Mouse (Mus musculus): ENCODE measurements around the gene Tssk1. TPM values are rescaled to one million over a fixed set of nuclear protein-coding genes. Genes with fewer than 3 reads are reported as not detected.

Gene Tssk1
- polyA plus RNA-seq (2012; rRNA removed) (0.01 and 0.04 TPM in 2 replicates), polyA plus RNA-seq (2014; fragmentation: Nextera tagmentation; extraction: Ambion mirVana) (0.07 TPM in 1 of 2 replicates, not detected in the other)

DNA sequence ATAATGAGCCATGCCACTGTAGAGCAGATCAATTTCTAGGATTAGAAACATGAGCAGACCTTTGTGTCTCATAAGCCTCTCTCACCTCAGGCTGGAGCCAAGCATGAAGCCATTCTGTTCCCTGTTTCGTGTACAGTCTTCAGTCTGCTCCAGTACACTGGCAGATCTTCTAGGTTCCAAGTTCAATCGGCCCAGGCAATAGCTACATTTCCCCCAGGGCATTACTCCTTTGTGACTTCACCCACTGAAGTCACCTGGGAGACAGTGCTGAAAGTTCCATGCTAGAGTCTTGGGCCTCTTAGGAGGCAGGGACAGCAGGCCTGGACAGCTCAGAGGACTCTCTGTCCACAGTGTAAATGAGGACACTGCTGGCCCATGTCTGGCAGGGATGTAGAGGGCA lies at the start of gene Tssk1:
TSS of gene Tssk1 (plus strand) at position 301 of the 400 bp plus-strand sequence.
- Histone ChIP-seq H3K36me3 (ENCODE audit: control insufficient read depth, insufficient read depth, low read length) (peaks cover 11% of the 10 kb centered on the region; the same call in 1 of the 2 replicates), H3K9ac (ENCODE audit: low read depth, low read length, severe bottlenecking) (no peak within 1 kb of the TSS), H3K9me3 (ENCODE audit: control insufficient read depth, low read length) (no peaks in the 10 kb centered on the region), H3K4me3 (replicated peaks; ENCODE audit: low read length) (no peak within 1 kb of the TSS), H3K27me3 (ENCODE audit: control insufficient read depth, insufficient read depth, low read length) (no peaks in the 10 kb centered on the region), H3K4me2 (replicated peaks; ENCODE audit: low read depth, low read length, severe bottlenecking) (no peak within 1 kb of the TSS), H3K4me1 (ENCODE audit: control insufficient read depth, insufficient read depth, low read length) (peaks cover 17% of the 10 kb centered on the region), H3K27ac (replicated peaks; ENCODE audit: low read depth, low read length) (no peak within 1 kb of the TSS)
- 85% methylated on average over 2 of the region's 2 CpGs for WGBS
- ATAC-seq (ENCODE audit: low FRiP score, low read depth) (no peak), DNase-seq (ENCODE audit: low spot score) (no peak)
- TF ChIP-seq POLR2A (IDR thresholded peaks at IDR 0.05; ENCODE audit: borderline replicate concordance, extremely low read depth, insufficient read depth, insufficient read length), result no peak

DNA sequence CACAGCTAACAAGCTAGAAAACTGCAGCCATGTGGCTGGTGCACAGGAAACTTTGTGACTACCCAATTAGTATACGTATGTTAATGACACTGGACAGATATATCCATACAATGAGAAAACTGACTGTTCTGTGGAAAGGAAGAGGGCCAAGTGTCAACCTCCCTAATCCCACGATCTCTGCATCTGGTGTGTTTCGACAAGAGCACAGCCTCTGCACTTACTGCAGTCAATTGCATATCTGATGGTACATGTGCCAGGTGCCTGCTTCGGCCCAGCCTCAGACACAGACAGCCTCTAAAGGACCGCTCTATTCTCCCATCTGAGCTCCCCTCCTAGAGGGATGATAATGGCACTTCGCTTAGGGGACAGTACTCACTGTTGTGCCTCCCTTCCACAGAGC lies 45.6 kb upstream of the Tssk1 start:
- ATAC-seq (ENCODE audit: low FRiP score, low read depth), result no peak

DNA sequence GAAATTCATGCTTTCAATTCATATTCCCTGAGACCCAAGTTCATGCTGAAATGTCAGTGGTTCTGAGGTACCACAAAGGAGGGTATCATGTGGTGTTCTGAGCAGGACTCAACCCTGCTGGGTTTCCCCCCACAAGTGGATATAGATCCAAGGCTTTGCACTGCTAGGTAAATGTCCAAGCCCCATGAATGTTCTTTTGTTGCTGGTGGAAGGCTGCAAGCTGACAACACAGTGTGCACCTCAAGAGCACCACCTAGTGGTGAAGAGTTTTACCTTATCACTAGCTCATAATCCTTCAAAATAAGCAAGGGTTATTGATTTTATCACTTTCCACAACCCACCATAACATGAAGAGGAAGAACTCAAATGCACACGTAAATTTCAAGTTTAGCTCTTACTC lies 45.1 kb upstream of the Tssk1 start:
- Histone ChIP-seq H3K4me3 (replicated peaks; ENCODE audit: low read length) (no peak overlapping the region), H3K4me2 (replicated peaks; ENCODE audit: low read depth, low read length, severe bottlenecking) (no peak overlapping the region), H3K27ac (replicated peaks; ENCODE audit: low read depth, low read length) (no peak overlapping the region), H3K9ac (ENCODE audit: low read depth, low read length, severe bottlenecking) (no peak overlapping the region), H3K27me3 (ENCODE audit: control insufficient read depth, insufficient read depth, low read length) (no peaks in the 10 kb centered on the region), H3K4me1 (ENCODE audit: control insufficient read depth, insufficient read depth, low read length) (no peaks in the 10 kb centered on the region), H3K9me3 (ENCODE audit: control insufficient read depth, low read length) (no peaks in the 10 kb centered on the region), H3K36me3 (ENCODE audit: control insufficient read depth, insufficient read depth, low read length) (peaks cover 91% of the 10 kb centered on the region)
- no peak for TF ChIP-seq POLR2A (IDR thresholded peaks at IDR 0.05; ENCODE audit: borderline replicate concordance, extremely low read depth, insufficient read depth, insufficient read length)
- peak; percentile 93 for DNase-seq (ENCODE audit: low spot score)
- 24% methylated on average over 1 of the region's 1 CpGs for WGBS
- ATAC-seq (ENCODE audit: low FRiP score, low read depth), result peak; percentile 50; the same call in 1 of the 2 replicates

More for the DNA sequence above, 45.6 kb upstream of the Tssk1 start:
- Histone ChIP-seq H3K9ac (ENCODE audit: low read depth, low read length, severe bottlenecking) (no peak overlapping the region), H3K27ac (replicated peaks; ENCODE audit: low read depth, low read length) (no peak overlapping the region), H3K4me1 (ENCODE audit: control insufficient read depth, insufficient read depth, low read length) (no peaks in the 10 kb centered on the region), H3K4me3 (replicated peaks; ENCODE audit: low read length) (no peak overlapping the region), H3K9me3 (ENCODE audit: control insufficient read depth, low read length) (no peaks in the 10 kb centered on the region), H3K36me3 (ENCODE audit: control insufficient read depth, insufficient read depth, low read length) (peaks cover 92% of the 10 kb centered on the region), H3K27me3 (ENCODE audit: control insufficient read depth, insufficient read depth, low read length) (no peaks in the 10 kb centered on the region), H3K4me2 (replicated peaks; ENCODE audit: low read depth, low read length, severe bottlenecking) (no peak overlapping the region)
- TF ChIP-seq POLR2A (IDR thresholded peaks at IDR 0.05; ENCODE audit: borderline replicate concordance, extremely low read depth, insufficient read depth, insufficient read length), result no peak
- 96% methylated on average over 6 of the region's 6 CpGs for WGBS
- DNase-seq (ENCODE audit: low spot score), result no peak

DNA sequence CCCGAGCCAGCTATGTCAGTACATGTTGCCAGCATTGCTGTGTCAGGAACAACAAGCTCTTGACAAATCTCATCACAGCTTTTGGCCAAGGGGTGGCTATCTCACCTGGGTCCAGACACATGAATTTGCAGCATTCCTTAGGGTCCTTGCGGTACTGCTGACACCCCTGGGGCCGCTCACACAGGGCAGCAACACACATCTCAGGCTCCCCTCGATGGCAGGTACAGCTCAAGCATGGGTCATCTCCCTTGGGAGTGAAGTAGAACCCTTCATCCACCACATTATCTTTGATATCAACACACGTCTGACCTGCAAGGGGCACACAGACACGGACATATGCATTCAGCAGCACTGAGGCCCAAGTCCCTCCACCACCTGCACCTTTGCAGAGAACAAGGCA lies 44.5 kb upstream of the Tssk1 start:
- H3K4me2 ChIP-seq (replicated peaks; ENCODE audit: low read depth, low read length, severe bottlenecking), result no peak overlapping the region
- no peaks in the 10 kb centered on the region for H3K27me3 ChIP-seq (ENCODE audit: control insufficient read depth, insufficient read depth, low read length)
- H3K4me3 ChIP-seq (replicated peaks; ENCODE audit: low read length), result no peak overlapping the region
- H3K4me1 ChIP-seq (ENCODE audit: control insufficient read depth, insufficient read depth, low read length), result no peaks in the 10 kb centered on the region
- H3K27ac ChIP-seq (replicated peaks; ENCODE audit: low read depth, low read length), result no peak overlapping the region
- no peak for TF ChIP-seq POLR2A (IDR thresholded peaks at IDR 0.05; ENCODE audit: borderline replicate concordance, extremely low read depth, insufficient read depth, insufficient read length)
- no peaks in the 10 kb centered on the region for H3K9me3 ChIP-seq (ENCODE audit: control insufficient read depth, low read length)
- 88% methylated on average over 6 of the region's 6 CpGs for WGBS
- peaks cover 91% of the 10 kb centered on the region for H3K36me3 ChIP-seq (ENCODE audit: control insufficient read depth, insufficient read depth, low read length)
- ATAC-seq (ENCODE audit: low FRiP score, low read depth) (no peak), DNase-seq (ENCODE audit: low spot score) (no peak)
- no peak overlapping the region for H3K9ac ChIP-seq (ENCODE audit: low read depth, low read length, severe bottlenecking)

DNA sequence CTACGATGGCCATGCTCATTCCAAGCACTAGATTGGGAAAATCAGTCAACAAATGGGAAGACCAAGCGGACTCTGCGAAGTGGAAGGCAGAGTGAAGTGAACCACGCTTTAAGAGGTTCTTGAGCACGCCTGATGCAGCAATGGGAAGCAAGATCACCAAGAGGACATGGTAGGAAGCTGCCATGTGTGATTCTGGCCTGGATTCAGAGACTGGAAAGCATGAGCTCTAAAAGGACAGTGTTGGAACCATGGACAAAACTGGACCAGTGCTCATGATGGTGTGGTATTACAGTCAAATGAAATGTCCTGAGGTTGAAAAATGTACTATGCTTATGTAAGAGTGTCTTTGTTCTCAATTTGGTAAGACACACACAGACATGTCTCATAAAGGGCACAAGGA lies 42.7 kb upstream of the Tssk1 start:
- Histone ChIP-seq H3K4me2 (replicated peaks; ENCODE audit: low read depth, low read length, severe bottlenecking) (no peak overlapping the region), H3K27me3 (ENCODE audit: control insufficient read depth, insufficient read depth, low read length) (no peaks in the 10 kb centered on the region), H3K4me1 (ENCODE audit: control insufficient read depth, insufficient read depth, low read length) (no peaks in the 10 kb centered on the region), H3K9me3 (ENCODE audit: control insufficient read depth, low read length) (no peaks in the 10 kb centered on the region), H3K9ac (ENCODE audit: low read depth, low read length, severe bottlenecking) (no peak overlapping the region), H3K27ac (replicated peaks; ENCODE audit: low read depth, low read length) (no peak overlapping the region), H3K36me3 (ENCODE audit: control insufficient read depth, insufficient read depth, low read length) (peaks cover 90% of the 10 kb centered on the region), H3K4me3 (replicated peaks; ENCODE audit: low read length) (no peak overlapping the region)
- DNase-seq (ENCODE audit: low spot score) (no peak), ATAC-seq (ENCODE audit: low FRiP score, low read depth) (no peak)
- 95% methylated on average over 5 of the region's 5 CpGs for WGBS
- TF ChIP-seq POLR2A (IDR thresholded peaks at IDR 0.05; ENCODE audit: borderline replicate concordance, extremely low read depth, insufficient read depth, insufficient read length), result no peak

DNA sequence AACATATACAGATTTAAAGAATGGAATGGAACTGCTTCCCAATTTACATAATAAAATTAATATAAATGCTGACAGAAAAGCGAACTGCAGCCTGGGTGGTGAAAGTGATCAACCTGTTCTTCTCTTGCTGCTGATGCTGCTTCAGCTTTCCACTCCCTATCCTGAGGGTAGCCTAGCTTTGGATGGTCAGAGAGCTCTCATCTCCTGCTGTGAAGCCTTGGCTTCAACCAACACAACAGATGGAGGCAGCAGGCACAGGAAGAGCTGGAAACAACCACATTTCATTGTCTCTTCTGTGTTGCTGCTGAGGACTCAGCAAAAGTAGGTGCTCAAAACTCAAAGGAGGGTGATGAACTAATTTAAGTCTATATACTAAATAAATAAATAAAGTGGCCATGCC lies 42.2 kb upstream of the Tssk1 start:
- H3K9ac ChIP-seq (ENCODE audit: low read depth, low read length, severe bottlenecking), result no peak overlapping the region
- ATAC-seq (ENCODE audit: low FRiP score, low read depth), result no peak
- DNase-seq (ENCODE audit: low spot score), result no peak
- no peak for TF ChIP-seq POLR2A (IDR thresholded peaks at IDR 0.05; ENCODE audit: borderline replicate concordance, extremely low read depth, insufficient read depth, insufficient read length)
- no peaks in the 10 kb centered on the region for H3K9me3 ChIP-seq (ENCODE audit: control insufficient read depth, low read length)
- no peaks in the 10 kb centered on the region for H3K27me3 ChIP-seq (ENCODE audit: control insufficient read depth, insufficient read depth, low read length)
- H3K4me1 ChIP-seq (ENCODE audit: control insufficient read depth, insufficient read depth, low read length), result no peaks in the 10 kb centered on the region
- H3K4me3 ChIP-seq (replicated peaks; ENCODE audit: low read length), result no peak overlapping the region
- no peak overlapping the region for H3K4me2 ChIP-seq (replicated peaks; ENCODE audit: low read depth, low read length, severe bottlenecking)
- H3K36me3 ChIP-seq (ENCODE audit: control insufficient read depth, insufficient read depth, low read length), result peaks cover 90% of the 10 kb centered on the region
- WGBS, result 93% methylated on average over 1 of the region's 1 CpGs
- no peak overlapping the region for H3K27ac ChIP-seq (replicated peaks; ENCODE audit: low read depth, low read length)

Data from limb, embryonic 14.5 days (tissue).